Mouse (Mus musculus) testis, adult 2 months (tissue): ENCODE data around the gene Gm12184. TPM values are rescaled to one million over a fixed set of nuclear protein-coding genes. Genes with fewer than 3 reads are reported as not detected.
"Not testable (repeated sequence)": the region's sequence is repeated elsewhere in the genome, so short reads cannot be mapped to it uniquely, and the experiment has no call there.

Experiments used
- H3K27ac ChIP-seq: fragments of 200-500 bp; 2 replicates; pipeline ENCODE4 v1.5.1; 2012; ENCODE audit warnings: low read depth, low read length; ENCODE audit not compliant: control insufficient read depth, insufficient read depth
- H3K27me3 ChIP-seq: fragments of 200-500 bp; 2 replicates; pipeline ENCODE4 v1.6.1; 2012; ENCODE audit warnings: mild to moderate bottlenecking, low read length, moderate library complexity; ENCODE audit not compliant: control insufficient read depth, insufficient read depth
- H3K36me3 ChIP-seq: fragments of 200-500 bp; 2 replicates; pipeline ENCODE4 v1.6.1; 2012; ENCODE audit warnings: mild to moderate bottlenecking, low read length; ENCODE audit not compliant: control insufficient read depth, insufficient read depth
- H3K4me1 ChIP-seq: fragments of 200-500 bp; 2 replicates; pipeline ENCODE4 v1.6.1; 2012; ENCODE audit warnings: low read length; ENCODE audit not compliant: control insufficient read depth, insufficient read depth
- H3K4me3 ChIP-seq: fragments of 200-500 bp; 2 replicates; pipeline ENCODE4 v1.5.1; 2012; ENCODE audit warnings: low read depth, mild to moderate bottlenecking, low read length, moderate library complexity, mixed read lengths; ENCODE audit not compliant: control insufficient read depth
- CTCF ChIP-seq: fragments of 200-500 bp; IDR thresholded peaks from 2 replicates; pipeline ENCODE4 v1.5.1; 2012; ENCODE audit warnings: low read depth, mild to moderate bottlenecking, inconsistent platforms, low read length, moderate library complexity; ENCODE audit not compliant: control insufficient read depth, insufficient read depth, insufficient replicate concordance
- POLR2A ChIP-seq: fragments of 200-500 bp; IDR thresholded peaks from 2 replicates; pipeline ENCODE4 v1.6.1; 2012; ENCODE audit warnings: low read depth, mild to moderate bottlenecking, inconsistent platforms, low read length, moderate library complexity; ENCODE audit not compliant: control insufficient read depth
- polyA plus RNA-seq: library from polyadenylated mRNA; depleted of rRNA; stranded (reverse); fragments of >200 nt; gene quantifications from 2 replicates; pipeline ENCODE4 v1.2.3, GENCODE M21; 2012

Gene Gm12184
- polyA plus RNA-seq, 1 experiment = 7.2 TPM

- Histone ChIP-seq H3K4me1 (peaks cover 5% of the 10 kb centered on the region), H3K4me3 (no peak overlapping the region), H3K36me3 (no peaks in the 10 kb centered on the region), H3K27ac (no peak overlapping the region), H3K27me3 (no peaks in the 10 kb centered on the region)
- TF ChIP-seq POLR2A (no peak), CTCF (no peak)
These were observed 1.5 kb upstream of the Gm12184 start for GRCm38 (mm10) chr11:48827926-48828325.

DNA sequence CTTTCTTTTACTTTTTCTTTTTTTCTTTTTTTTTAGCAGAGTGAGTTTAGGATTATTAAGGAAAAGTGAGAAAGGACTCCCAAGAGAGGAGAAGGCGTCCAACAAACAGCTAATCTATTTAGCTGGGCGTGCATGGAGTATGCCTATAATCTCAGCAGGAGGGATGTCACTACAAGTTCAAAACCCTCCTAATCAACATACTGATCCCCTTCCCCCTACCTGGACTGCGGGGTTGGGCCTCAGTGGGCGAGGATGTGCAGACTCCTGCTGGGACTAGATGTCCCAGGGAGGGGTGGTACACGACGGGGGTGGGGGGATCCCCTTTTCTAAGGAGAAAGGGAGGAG is 269 bp upstream of the Gm12184 start:
- no peak overlapping the region for H3K27ac ChIP-seq
- peaks cover 5% of the 10 kb centered on the region for H3K4me1 ChIP-seq
- no peaks in the 10 kb centered on the region for H3K36me3 ChIP-seq
- H3K4me3 ChIP-seq = peak overlapping the region; percentile 0; the same call in 1 of the 2 replicates
- TF ChIP-seq POLR2A (no peak), CTCF (no peak)
- no peaks in the 10 kb centered on the region for H3K27me3 ChIP-seq

- H3K36me3 ChIP-seq = no peaks in the 10 kb centered on the region
- H3K4me3 ChIP-seq = peak overlapping the region; percentile 44; the same call in 1 of the 2 replicates
- no peaks in the 10 kb centered on the region for H3K27me3 ChIP-seq
- TF ChIP-seq POLR2A (no peak), CTCF (no peak)
- H3K27ac ChIP-seq = no peak overlapping the region
- peaks cover 5% of the 10 kb centered on the region for H3K4me1 ChIP-seq
These were observed 2.1 kb downstream of the Gm12184 start for GRCm38 (mm10) chr11:48824311-48824830.

DNA sequence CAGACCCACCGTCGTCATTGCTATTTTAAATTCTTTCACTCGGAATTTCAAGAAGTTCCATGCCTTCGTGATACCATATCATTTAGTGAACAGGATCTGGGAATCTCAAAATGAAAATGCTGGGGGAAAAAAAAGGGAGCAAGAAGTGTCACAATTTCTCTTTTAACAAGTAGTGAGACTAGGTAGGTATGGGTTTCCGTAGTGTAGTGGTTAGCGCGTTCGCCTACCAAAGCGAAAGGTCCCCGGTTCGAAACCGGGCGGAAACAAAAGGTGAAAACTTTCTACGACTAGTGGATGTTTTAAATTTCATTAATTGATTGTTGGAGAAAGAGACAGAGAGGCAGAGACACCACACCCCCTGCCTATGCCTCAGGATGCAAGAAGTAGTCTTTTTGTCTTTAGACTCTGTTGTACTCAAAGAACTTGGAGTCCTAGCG is 2.9 kb downstream of the Gm12184 start:
- Histone ChIP-seq H3K27ac (no peak overlapping the region), H3K4me3 (peak overlapping the region; percentile 44), H3K27me3 (no peaks in the 10 kb centered on the region), H3K36me3 (no peaks in the 10 kb centered on the region), H3K4me1 (peaks cover 5% of the 10 kb centered on the region)
- TF ChIP-seq POLR2A (no peak), CTCF (no peak)

DNA sequence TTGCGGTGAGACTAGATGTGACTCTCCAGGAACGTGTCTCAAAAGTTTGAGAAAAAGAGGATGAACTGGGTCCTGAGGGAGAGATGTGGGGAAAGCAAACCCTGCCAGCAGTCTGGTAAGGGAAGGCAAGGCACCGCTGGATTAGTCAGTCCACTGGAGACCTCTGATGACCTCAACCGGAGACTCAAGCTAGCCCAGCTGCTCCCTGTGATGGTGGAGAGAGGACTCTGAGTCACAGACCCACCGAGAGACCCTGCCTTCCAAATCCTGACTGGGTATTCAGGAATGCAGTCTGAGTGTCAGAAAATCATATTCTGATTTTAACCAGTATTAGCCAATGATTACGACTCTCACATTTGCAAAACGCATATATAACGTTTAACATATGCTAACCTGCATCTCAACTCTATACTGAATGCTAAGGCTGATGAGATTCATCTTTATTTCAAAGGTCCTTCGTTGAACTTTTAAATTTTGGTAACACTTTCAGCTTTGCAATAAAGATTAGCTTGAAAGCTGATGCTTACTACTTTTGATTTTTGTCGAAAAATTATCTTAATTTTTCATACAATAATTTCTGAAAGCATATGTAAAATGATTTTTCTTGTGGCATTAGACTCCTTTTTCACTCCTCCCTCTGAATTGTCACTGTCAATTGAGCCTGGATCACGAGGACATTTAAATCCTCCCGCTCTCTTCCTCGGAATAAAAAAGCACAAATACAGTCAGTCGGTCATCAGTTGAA is 3.5 kb downstream of the Gm12184 start:
- peaks cover 5% of the 10 kb centered on the region for H3K4me1 ChIP-seq
- H3K27ac ChIP-seq = no peak overlapping the region
- no peaks in the 10 kb centered on the region for H3K27me3 ChIP-seq
- no peak overlapping the region for H3K4me3 ChIP-seq
- H3K36me3 ChIP-seq = no peaks in the 10 kb centered on the region
- TF ChIP-seq POLR2A (no peak), CTCF (no peak)

DNA sequence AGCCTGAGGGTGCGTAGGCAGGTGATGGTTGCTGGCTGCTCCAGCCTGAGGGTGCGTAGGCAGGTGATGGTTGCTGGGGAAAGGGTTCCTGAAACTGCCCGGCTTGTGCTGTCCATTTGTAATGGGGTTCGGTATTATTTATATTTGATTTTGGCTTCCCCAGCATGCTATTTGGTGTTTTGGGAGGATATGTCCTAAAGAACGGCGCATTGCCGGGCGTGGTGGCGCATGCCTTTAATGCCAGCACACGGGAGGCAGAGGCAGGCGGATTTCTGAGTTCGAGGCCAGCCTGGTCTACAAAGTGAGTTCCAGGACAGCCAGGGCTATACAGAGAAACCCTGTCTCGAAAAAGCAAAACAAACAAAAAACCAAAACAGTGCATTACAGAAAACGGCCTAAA is 5.2 kb downstream of the Gm12184 start:
- H3K27me3 ChIP-seq, H3K36me3 ChIP-seq, H3K27ac ChIP-seq, H3K4me3 ChIP-seq, H3K4me1 ChIP-seq: not testable (repeated sequence)

GRCm38 (mm10) chr11:48820308-48820674 is 6.2 kb downstream of the Gm12184 start:
- Histone ChIP-seq H3K4me1 (peaks cover 7% of the 10 kb centered on the region), H3K27ac (no peak overlapping the region), H3K27me3 (no peaks in the 10 kb centered on the region), H3K36me3 (peaks cover 1% of the 10 kb centered on the region; the same call in 1 of the 2 replicates), H3K4me3 (no peak overlapping the region)
- no peak for TF ChIP-seq CTCF
- TF ChIP-seq POLR2A = no peak
